Mouse (Mus musculus): Measurements from ENCODE around the gene Fam71a.

Gene Fam71a

GRCm38 (mm10) chr1:191164717-191165116 lies at the start of gene Fam71a:
Gene Fam71a, minus strand, starts transcription at chr1:191164817.
- no peak for DNase-seq (ENCODE audit: low read depth)

- DNase-seq (ENCODE audit: low read depth) = no peak
Observed at GRCm38 (mm10) chr1:191211096-191211495, 46.5 kb upstream of the Fam71a start.

DNA sequence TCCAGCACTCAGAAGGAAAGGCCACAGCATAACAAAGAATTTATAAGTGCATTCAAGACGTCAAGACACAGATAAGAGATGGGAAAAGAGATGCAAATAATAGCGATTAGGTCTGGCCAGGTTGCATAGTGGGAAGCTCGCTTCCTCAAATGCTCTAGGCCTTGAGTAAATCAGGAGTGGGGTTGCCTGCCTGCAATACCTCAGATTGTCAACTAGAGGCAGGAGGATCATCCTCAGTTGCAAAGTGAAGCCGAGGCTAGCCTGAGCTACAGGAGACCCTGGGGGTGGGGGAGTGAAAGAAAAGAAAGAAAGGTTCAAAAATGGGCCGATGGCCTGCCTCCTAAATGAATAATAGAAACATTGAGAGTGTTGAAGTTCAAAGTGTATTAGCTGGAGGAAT lies 41.2 kb upstream of the Fam71a start:
- no peak for DNase-seq (ENCODE audit: low read depth)

DNA sequence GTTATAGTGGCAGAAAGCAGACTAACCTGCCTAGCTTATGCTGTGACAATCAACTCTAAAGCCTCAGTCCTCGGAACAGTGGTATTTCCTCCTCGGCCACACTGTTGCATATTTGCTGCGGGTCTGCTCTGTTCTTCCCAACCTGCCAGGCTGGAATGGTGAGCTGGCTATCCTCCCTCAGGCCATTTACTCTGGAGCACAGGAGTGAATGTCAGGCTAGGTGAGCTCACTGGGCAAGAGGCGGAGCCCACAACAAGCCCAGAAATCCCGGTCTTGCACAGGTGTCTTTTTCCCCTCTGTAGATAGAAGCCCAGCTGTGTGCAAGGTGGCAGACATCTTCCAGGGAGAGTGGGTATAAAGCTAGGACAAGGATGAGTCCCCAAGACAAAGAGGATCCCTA lies 40.3 kb upstream of the Fam71a start:
- no peak for DNase-seq (ENCODE audit: low read depth)

- DNase-seq (ENCODE audit: low read depth) = no peak
Observed at GRCm38 (mm10) chr1:191203496-191203895, 38.9 kb upstream of the Fam71a start.

DNA sequence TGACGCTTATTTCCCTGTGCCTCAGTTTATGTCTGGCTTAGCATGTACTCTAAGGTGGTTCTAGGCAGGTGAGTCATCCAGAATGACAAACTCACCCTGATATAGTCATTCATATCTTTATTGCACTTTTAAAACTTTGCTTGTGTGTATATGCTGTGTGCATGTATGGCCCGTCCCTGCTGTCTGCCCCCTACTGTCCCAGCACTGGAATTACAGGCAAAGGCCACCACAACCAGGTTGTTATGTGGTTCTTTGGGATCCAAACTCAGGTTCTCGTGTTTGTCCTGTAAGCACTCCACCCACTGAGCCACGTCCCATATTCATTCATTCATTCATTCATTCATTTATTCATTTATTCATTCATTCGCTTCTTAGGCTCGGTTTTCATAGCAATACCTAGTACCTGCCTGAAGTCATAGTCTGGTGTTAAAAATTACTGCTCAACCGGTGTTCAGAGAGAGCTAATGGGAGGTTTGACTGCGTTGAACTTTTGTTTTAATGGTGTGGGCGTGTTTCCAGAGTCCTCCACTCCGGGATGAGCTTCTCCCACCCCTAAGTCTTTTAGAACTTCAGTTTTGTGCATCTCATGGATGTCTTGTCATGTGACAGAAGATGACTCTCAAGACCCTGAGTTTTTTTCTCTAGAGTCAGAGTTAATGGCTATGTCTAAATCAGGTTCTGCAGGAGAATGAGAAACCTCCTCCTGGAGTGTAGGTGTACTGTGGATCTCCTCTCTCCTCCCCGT lies 37.8 kb upstream of the Fam71a start:
- no peak for DNase-seq (ENCODE audit: low read depth)

DNA sequence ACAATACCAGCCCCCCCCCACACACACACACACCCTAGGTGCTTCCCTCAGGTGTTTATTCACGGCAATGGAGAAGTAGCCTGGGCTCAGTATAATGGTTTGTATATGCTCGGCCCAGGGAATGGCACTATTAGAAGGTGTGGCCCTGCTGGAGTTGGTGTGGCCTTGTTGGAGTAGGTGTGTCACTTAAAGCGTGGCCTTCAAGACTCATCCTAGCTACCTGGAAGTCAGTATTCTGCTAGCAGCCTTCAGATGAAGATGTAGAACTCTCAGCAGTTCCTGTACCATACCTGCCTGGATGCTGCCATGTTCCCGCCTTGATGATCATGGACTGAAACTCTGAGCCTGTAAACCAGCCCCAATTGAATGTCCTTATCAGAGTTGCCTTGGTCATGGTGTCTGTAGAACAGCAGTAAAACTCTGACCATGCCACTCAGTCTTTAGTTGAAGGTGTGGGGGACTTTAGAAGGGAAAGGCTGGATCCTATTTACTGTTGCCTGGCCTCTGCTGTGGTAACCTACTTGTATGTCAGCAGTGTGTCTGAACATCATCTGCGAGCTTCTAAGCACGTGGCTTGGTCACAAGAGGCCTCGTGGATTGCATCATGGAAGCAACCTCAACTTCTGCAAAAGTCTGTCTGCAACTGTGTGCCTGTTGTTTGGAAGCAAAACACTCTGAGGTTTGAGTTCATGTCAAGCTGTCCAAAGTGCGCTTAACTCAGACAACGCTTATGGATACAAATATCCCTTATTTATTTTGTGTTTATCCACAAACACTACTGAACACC lies 36.4 kb upstream of the Fam71a start:
- no peak for DNase-seq (ENCODE audit: low read depth)

DNA sequence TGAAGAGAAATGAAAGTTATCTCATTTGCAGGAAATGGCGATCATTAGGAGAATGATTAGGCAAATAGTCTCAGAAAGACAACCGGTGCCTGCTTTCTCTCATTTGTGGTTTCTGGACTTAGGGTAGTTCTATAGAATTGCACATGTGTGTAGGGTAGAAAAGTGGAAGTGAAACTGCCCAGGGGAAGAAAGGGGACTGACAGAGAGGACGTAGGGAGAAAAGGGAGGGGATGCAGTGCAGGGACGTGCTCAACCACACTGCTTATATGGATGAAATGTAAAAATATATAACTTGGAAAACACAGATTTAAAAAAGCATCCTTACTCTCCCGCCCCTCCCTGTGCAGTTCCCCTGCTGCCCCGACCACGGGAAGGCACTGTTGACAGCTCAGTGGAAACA lies 33.3 kb upstream of the Fam71a start:
- no peak for DNase-seq (ENCODE audit: low read depth)

DNA sequence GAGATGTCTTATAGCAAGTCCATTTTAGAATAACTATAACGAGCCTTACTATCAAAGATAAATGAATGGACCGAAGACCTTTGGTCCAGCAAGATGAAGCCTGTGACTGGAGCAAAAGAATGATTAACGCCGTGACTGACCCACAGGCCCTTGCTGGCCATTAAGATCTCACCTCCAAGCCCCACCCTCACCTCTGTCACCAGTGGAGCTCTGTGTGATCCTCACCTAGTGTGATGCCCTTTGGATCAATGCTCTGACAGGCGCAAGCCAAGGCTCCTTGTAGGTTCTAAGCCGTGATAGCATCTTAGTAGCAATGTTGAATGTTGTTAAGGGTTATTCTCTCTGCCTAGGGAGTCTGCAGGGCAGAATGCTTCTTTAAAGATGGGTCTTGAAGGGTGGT lies 31.4 kb upstream of the Fam71a start:
- DNase-seq (ENCODE audit: low read depth) = no peak

DNA sequence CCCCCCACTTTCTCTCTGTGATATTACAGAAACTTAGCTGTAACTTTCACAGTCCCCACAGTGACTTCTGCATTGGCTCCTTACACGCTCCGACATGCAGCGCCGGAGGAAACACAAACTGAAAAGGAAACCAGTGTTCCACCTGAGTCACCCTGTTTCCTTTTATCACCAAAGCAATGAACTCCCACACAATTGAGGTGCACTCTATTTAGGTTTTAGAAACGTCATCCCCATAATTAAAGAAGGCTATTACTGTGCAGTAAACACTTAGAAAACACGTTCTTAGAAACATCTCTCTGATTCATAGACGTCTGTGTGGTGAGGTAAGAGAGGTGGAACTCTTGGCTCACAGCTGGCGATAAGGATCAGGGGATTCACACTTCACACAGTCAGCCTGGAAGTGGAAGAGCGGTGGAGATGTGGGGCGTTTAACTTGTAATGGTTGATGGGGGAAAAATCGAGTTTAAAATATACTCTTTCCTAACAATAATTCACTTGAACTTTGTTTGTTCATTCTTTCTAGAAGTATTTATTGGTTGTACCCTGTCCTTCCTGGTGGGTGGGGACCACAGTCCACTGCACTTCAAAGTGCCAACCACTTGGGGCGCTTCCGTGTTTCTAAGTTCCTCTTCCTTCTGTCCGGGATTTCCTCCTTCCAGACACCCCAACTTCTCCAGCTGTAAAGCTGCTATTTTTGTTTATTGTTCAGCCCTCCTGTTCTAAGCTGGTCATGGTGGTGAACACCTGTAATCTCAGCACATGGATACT lies 29.2 kb upstream of the Fam71a start:
- DNase-seq (ENCODE audit: low read depth) = peak; percentile 77

- DNase-seq (ENCODE audit: low read depth) = no peak
Observed at GRCm38 (mm10) chr1:191192751-191193150, 28.1 kb upstream of the Fam71a start.

DNA sequence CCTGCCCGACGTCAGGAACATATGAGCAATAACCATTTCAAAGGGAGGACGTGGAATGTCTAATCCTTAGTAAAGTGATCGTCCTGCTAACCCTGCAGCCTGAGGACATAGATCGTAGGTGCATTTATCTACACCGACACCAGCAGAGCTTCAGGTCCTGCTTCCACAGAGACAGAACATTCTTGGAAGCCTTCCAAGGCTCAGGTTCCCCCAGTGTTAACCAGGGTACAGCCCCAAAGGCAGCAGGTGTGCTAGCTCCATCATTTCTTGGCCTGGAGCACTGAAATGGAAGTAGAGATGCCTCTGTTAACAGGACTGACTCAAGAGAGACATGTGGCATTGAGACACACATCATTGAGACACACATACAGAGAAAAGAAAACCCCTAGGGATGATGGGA lies 27.6 kb upstream of the Fam71a start:
- DNase-seq (ENCODE audit: low read depth) = no peak

DNA sequence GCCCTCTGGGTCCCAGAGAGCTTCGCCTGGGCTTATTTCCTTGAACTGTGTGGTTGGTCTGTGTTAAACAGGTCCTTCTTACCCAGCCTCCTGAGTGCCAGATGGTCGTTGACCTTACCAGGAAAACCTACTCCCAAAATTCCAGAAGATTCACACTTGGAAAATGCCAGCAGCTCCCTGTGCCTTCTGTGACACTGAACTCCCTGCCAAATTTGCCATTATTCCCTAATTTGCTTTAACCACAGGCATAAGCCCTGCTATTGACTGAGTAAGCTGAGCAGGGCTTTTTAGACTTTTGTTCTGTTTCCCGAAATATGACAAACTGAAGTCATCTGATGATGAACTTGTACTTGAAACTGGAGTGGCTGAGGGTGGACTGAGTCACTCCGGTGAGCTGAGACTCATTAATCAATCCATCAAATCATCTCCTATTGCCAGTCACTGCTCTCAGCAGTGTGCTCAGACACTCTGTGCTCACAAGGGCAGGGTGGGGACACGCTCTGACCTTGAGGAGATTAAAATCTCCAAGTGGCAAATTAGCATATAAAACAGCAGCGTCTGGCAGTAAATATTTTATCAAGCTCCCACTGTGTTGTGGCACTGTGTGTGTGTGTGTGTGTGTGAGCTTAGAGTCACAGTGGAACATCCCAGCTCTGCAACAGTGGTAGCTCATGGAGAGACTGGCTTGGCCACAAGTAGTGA lies 25.2 kb upstream of the Fam71a start:
- DNase-seq (ENCODE audit: low read depth) = no peak

DNA sequence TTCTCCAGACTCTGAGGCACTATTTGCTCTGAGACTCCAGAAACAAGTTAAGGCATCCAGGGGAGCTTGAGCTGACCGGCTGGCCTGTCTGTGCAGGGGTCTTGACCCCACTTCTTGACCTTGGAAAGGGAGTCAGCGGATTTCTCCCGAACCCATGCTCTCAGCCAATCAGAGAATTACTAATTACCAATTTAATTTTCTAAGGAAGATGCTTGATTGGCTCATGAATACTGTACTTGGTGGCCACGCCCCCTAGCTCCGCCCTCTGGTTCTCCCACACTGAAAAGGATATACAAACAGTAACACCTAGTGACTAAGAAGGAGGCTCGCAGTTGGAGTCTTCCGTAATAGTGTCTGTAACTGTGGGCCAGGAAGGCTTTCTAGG lies 21.8 kb upstream of the Fam71a start:
- peak; percentile 44 for DNase-seq (ENCODE audit: low read depth)

DNA sequence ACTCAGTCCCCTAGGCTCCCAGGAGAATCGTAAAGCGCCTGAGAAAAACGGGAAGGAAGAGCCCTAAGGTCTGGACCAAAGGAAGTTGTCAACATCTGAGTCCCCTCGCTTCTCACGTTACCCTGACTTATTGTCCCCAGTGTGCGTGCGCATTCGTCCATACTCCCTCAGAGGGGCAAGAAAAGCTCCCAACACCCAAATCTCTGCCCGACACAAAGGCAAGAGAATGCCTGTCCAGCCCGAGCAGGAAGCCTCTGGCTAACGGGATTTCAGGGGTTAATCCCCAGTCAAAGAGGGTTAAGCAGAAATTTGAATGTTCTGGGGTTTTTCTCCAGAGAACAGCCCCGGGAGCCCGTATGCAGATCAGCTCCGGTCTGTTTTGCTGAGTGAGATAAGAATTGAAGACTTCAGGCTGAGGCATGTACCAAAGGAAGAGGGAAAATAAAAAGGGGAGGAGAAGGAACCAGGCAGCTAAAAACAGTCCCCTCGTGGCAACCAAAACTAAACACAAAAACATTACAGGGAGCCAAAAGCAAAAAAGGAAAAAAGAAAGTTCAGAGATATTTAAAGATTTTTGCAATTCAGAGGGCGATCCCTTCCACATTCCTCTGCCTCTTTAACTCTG lies 21.3 kb upstream of the Fam71a start:
- DNase-seq (ENCODE audit: low read depth) = peak; percentile 25

DNA sequence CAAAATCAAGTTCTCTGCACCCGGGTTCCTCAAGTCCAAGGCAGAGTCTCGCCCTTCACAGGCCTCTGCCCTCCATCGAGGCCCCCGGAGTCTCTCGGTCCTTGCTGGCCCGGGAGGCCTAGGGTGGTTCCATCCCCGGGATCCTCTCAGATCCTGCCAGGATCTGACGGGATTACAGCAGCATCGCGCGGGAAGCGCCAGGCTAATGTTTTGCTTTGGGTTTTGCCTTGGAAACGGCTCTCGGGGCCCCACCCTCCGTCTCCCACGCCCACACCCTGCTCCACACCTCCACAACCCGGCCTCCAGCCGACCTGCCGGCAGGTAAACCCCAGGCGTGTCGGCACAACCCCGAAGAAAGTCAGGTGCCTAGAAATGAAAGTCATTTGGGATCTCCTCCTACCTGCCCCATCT lies 20.2 kb upstream of the Fam71a start:
- peak; percentile 35 for DNase-seq (ENCODE audit: low read depth)

GRCm38 (mm10) chr1:191184066-191184815 lies 19.6 kb upstream of the Fam71a start:
- peak; percentile 34 for DNase-seq (ENCODE audit: low read depth)

DNA sequence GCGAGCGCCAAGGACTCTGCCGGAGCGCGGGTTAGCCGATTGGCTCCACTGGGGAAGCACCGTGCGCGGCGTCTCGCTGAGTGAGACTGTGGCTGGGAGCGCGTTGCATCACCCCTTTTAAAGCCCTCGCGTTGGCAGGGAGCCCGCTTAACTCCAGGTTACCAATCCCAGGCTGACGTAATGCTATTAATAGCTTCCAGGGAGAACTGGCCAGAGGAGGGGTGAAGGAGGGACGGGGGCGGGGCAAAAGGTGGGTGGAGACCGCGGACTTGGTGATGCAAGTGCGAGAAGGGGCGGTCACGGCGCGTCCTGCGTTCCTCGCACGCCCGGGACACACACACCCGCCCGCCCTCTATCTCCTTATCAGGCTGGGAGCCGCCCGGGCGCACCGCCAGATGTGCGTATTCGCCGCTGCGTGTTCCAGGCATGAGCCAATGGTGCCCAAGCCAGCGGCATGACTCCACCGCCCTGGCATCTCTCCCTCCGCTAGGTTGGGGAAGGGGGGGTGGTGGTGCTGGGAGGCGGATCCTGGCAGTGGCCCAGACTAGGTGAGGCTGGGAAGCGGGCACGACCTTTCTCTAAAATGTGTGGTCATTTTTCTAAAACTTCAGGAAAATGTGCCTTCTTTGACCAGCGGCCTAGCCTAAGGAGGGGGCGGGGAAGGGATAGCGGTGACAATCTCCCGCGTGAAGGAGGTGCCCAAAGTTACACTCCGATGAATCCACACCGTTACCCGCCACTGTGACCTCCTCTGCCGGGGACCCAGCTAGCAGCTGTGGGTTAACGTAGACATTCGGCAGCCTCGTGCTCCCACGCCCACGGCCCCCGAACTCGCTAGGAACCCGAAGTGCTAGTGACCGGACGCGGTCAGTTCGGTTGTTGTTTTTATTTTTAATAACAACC lies 18.8 kb upstream of the Fam71a start:
- DNase-seq (ENCODE audit: low read depth) = peak; percentile 69

DNA sequence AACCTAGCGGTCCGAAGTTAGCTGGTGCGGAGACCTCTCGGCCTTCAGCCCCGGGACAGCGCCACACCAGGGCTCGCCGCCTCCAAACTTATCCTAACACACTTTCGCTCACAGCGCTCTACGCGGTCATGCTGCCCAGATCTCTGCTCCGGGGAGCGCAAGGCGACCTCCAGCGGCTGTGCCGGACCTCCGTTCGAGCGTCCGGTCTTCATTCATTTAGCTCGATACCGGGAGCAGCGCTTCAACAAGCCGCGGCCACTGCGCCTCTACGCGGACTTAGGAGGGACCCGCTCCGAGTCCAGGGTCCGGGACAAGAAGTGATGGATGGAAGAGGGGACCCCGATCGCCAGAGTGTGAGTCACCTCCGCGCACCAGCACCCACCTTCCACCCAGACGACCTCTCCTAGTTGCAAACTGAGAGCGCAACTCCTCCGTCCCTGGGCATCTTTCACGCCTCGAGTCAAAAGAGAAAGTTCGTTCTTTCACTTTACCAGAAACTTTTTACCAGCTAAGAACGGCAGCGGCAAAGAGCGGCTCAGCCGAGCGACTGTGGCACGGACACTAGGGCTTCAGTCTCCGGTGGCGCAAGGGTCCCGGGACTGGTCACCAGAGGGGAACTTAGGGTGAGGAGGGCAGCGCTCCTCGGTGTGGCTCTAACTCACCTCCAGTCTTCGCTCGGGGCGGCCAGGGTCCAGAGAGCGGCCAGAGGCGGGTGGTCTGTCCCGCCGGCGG lies 18.0 kb upstream of the Fam71a start:
- peak; percentile 45 for DNase-seq (ENCODE audit: low read depth)

Measured in naive thymus-derived CD4-positive, alpha-beta T cell, adult 2 months (primary cell).